Mouse (Mus musculus) retina, embryonic 14.5 days (tissue): Measurements from ENCODE around the gene Cercam.
"Not testable (repeated sequence)": the region's sequence is repeated elsewhere in the genome, so short reads cannot be mapped to it uniquely, and the experiment has no call there.

Source experiments
- DNase-seq: peaks from one replicate; pipeline ENCODE4 v3.0.0-alpha.2; 2015; ENCODE audit warnings: low spot score

Gene Cercam

DNA sequence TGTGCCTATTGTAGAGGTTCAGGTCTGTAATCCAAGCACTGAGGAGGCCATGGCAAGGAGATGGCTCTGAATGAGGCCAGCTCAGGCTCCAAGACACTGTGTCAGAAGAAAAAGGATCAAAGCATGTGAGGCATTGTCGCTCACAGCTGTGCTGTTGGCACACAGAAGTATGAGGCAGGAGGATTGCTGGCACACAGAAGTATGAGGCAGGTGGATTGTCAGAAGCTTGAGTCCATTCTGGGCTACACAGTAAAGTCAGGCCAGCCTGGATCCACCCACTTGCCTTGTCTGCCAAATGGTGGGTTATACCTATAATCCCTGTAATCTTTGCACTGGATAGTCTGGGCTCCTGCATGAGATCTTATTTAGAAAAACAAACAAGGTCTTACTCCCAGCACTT is 29.1 kb downstream of the Cercam start:
- no peak for DNase-seq

DNA sequence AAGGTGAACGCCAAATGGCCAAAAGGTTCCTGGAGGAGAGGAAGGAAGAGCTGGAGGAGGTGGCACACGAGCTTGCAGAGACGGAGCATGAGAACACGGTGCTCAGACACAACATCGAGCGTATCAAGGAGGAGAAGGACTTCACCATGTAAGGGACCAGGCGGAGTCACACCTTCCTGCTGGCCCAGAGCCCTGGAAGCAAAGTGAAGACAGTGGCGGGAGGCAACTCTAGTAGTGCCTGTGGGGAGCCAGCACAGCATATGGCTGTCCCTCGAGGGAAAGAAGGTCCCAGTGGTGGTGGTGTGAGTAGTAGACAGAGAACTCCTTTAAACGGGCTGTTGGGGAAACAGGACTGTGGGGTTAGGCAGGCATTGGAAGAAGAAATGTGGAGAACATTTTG is 33.2 kb downstream of the Cercam start:
- no peak for DNase-seq

DNA sequence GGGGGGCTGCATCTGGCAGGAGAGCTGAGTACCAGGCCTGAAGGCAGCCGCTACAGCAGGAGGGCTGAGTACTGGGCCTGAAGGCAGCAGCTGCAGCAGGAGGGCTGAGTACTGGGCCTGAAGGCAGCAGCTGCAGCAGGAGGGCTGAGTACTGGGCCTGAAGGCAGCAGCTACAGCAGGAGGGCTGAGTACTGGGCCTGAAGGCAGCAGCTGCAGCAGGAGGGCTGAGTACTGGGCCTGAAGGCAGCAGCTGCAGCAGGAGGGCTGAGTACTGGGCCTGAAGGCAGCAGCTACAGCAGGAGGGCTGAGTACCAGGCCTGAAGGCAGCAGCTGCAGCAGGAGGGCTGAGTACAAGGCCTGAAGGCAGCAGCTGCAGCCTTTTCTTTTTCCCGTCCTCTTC is 39.2 kb downstream of the Cercam start:
- DNase-seq = not testable (repeated sequence)

DNA sequence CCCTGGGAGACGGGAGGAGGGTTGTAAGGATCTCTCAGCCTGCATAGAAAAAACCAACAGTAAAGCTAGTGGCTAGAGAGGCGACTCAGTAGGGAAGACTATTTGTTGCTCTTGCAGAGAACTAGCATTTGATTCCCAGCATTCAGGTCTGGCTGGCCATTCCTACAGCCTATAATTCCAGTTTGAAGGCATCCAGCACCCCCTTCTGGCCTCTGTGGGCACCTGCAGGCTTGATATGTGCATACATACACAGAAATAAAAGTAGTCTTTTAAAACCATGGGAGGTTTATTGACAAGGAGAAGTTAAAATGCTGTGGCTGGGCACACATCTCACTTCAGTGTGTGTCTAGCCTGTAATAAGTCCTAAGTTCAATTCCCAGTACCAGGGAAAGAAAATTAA is 41.1 kb downstream of the Cercam start:
- DNase-seq = peak; percentile 39

DNA sequence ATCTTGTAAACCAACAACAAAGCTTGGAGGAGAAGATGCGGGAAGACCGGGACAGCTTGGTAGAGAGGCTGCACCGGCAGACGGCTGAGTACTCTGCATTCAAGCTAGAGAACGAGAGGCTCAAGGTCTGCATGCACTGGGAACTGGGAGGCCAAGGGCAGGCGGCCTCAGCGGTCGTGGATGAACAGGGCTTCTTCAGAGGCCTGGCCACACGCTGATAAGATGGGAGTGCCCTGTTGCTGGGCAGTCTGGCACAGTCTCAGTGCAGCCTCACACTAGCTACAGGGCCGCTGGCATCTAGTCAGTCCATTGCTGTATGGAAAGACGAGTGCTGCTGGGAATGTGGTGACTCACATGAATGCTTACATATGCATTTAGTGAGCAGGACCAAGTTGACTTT is 48.7 kb downstream of the Cercam start:
- no peak for DNase-seq

DNA sequence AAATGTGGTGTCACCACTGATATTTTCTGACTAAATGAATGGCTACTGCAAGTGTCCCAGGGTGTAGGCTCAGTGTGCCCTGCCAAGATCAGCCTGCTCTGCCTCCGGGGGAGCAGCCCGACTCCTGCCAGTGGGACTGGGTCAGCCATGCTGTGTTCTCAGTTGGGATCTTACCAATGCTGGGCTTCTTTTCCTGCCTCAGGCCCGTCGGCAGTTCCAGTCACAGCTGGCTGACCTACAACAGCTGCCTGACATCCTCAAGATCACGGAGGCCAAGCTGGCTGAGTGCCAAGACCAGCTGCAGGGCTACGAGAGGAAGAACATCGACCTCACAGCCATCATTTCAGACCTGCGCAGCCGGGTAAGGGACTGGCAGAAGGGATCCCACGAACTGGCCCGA is 53.0 kb downstream of the Cercam start:
- DNase-seq = no peak

DNA sequence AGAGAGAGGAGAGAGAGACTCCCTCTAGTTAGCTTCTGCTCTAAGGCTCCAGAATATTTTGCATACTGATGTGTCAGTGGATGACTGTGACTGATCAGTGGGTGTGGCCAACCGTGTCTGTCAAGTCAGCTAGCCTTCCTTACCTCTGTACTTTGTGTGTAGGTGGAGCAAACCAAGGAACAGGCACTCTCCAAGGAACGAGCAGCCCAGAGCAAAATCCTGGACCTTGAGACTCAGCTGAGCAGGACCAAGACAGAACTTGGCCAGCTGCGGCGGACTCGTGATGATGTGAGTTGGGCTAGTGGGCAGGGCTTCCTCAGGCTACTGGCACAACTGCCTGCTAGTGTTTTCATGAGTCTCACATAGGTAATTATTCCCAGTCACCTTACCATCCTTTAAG is 57.6 kb downstream of the Cercam start:
- DNase-seq = no peak

DNA sequence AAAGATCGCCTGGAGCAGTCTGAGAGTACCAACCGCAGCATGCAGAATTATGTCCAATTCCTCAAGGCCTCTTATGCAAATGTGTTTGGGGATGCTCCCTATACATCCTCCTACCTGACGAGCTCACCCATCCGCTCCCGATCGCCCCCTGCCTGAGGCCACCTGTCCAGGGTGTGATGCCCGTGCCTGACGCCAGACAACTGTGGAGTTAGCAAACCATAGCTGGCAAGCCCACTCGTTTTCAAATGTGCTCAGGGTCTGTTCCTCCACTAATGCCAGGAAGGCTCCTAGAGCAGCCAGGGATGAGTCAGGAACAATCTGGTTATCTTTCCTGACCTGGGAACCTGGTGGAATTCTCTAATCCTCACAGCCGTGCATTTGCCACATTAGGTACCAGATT is 61.5 kb downstream of the Cercam start:
- DNase-seq = no peak

DNA sequence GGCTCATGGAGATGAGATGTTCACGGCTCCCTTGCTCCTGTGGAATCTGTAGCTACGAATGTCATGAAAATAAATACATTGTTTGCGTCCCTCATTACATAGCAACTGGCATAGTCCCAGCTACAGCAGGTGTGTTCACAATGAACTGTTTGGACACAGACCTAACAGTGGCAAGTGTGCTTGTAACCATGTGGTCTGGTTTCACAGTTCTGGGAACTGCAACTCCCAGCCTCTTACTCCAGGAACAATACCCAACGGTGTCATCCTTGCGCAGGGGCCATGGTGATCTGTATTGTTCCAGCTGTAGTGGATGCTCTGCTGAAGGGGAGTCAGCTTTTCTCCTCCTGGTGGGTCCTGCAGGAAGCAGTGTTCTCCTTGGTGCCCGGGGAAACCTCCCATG is 62.2 kb downstream of the Cercam start:
- no peak for DNase-seq
